Mouse (Mus musculus) liver, embryonic 15.5 days (tissue): Measurements from ENCODE around the gene Mthfd2. TPM values are rescaled to one million over a fixed set of nuclear protein-coding genes. Genes with fewer than 3 reads are reported as not detected.

Source experiments
- ATAC-seq: fragments of 200-750 bp; cut with Nextera tagmentation; 2 replicates; pipeline ENCODE4 v1.8.0; 2017; ENCODE audit warnings: moderate number of reproducible peaks, mild to moderate bottlenecking, moderate library complexity; ENCODE audit not compliant: insufficient read depth
- H3K27ac ChIP-seq: fragments of 300-500 bp; sonication (generic); replicated peaks from 2 replicates; pipeline ENCODE4 v1.5.1; 2015; ENCODE audit warnings: mild to moderate bottlenecking, inconsistent platforms
- H3K27me3 ChIP-seq: fragments of 300-500 bp; sonication (generic); 2 replicates; pipeline ENCODE4 v1.6.1; 2015; ENCODE audit warnings: mild to moderate bottlenecking, inconsistent platforms
- H3K36me3 ChIP-seq: fragments of 300-500 bp; sonication (generic); replicated peaks from 2 replicates; pipeline ENCODE4 v1.6.1; 2015; ENCODE audit warnings: moderate library complexity, mild to moderate bottlenecking, inconsistent platforms
- H3K4me1 ChIP-seq: fragments of 300-500 bp; sonication (generic); replicated peaks from 2 replicates; pipeline ENCODE4 v1.6.1; 2015; ENCODE audit warnings: inconsistent platforms
- H3K4me2 ChIP-seq: fragments of 300-500 bp; sonication (generic); 2 replicates; pipeline ENCODE4 v1.6.1; 2015; ENCODE audit warnings: moderate library complexity, mild to moderate bottlenecking, inconsistent platforms
- H3K4me3 ChIP-seq: fragments of 300-500 bp; sonication (generic); replicated peaks from 2 replicates; pipeline ENCODE4 v1.5.1; 2015; ENCODE audit warnings: mild to moderate bottlenecking, inconsistent platforms
- H3K9ac ChIP-seq: fragments of 300-500 bp; sonication (generic); 2 replicates; pipeline ENCODE4 v1.6.1; 2015; ENCODE audit warnings: moderate library complexity, mild to moderate bottlenecking, inconsistent platforms
- H3K9me3 ChIP-seq: fragments of 300-500 bp; sonication (generic); replicated peaks from 2 replicates; pipeline ENCODE4 v1.6.1; 2016; ENCODE audit warnings: inconsistent platforms
- WGBS: fragments of 180-500 bp; shearing (Covaris S2); methylation state at CpG from one replicate; pipeline ENCODE4 v1.1.7; 2015; ENCODE audit warnings: mixed read lengths; ENCODE audit not compliant: insufficient replicate concordance; 5-methylcytosine and 5-hydroxymethylcytosine counted together
- polyA plus RNA-seq: library from polyadenylated mRNA; unstranded; fragments of >200 nt; fragmentation: Nextera tagmentation; extraction: Ambion mirVana; gene quantifications from 2 replicates; pipeline ENCODE4 v1.2.1, GENCODE M21; 2015

Mthfd2 gene
- 61.6 and 67.8 TPM in 2 replicates for polyA plus RNA-seq

- Histone ChIP-seq H3K27me3 (no peaks in the 10 kb centered on the region), H3K4me2 (peak within 1 kb of the TSS; percentile 75), H3K4me1 (peaks cover 38% of the 10 kb centered on the region), H3K36me3 (peaks cover 33% of the 10 kb centered on the region), H3K9ac (peak within 1 kb of the TSS; percentile 95), H3K27ac (peak within 1 kb of the TSS; percentile 99), H3K9me3 (no peaks in the 10 kb centered on the region), H3K4me3 (peak within 1 kb of the TSS; percentile 91)
- ATAC-seq: peak; percentile 98
- under 1% methylated on average over 65 of the region's 65 CpGs for WGBS
Measured at GRCm38 (mm10) chr6:83325525-83326393, at the start of gene Mthfd2, which contains the start of gene Mob1a. TSS of gene Mthfd2 (minus strand) at chr6:83325908. TSS of gene Mob1a (plus strand) at chr6:83326016.

GRCm38 (mm10) chr6:83373704-83374300 is 48.1 kb upstream of the Mthfd2 start:
- ATAC-seq: no peak
- WGBS: 73% methylated on average over 9 of the region's 9 CpGs
- H3K27me3 ChIP-seq: no peaks in the 10 kb centered on the region
- no peak overlapping the region for H3K27ac ChIP-seq
- H3K4me1 ChIP-seq: no peaks in the 10 kb centered on the region
- no peak overlapping the region for H3K4me3 ChIP-seq
- H3K9me3 ChIP-seq: no peaks in the 10 kb centered on the region
- no peak overlapping the region for H3K9ac ChIP-seq
- H3K4me2 ChIP-seq: no peak overlapping the region
- H3K36me3 ChIP-seq: peaks cover 100% of the 10 kb centered on the region

- ATAC-seq: no peak
- no peak overlapping the region for H3K9ac ChIP-seq
- H3K27me3 ChIP-seq: no peaks in the 10 kb centered on the region
- no peak overlapping the region for H3K4me2 ChIP-seq
- H3K36me3 ChIP-seq: peaks cover 98% of the 10 kb centered on the region
- H3K4me3 ChIP-seq: no peak overlapping the region
- H3K4me1 ChIP-seq: no peaks in the 10 kb centered on the region
- H3K9me3 ChIP-seq: no peaks in the 10 kb centered on the region
- WGBS: 68% methylated on average over 3 of the region's 3 CpGs
- no peak overlapping the region for H3K27ac ChIP-seq
Measured at GRCm38 (mm10) chr6:83371350-83371749, 45.6 kb upstream of the Mthfd2 start.

- 86% methylated on average over 21 of the region's 21 CpGs for WGBS
- ATAC-seq: no peak
- Histone ChIP-seq H3K9ac (no peak overlapping the region), H3K4me2 (no peak overlapping the region), H3K27ac (no peak overlapping the region), H3K27me3 (no peaks in the 10 kb centered on the region), H3K9me3 (no peaks in the 10 kb centered on the region), H3K4me1 (no peaks in the 10 kb centered on the region), H3K4me3 (no peak overlapping the region), H3K36me3 (peaks cover 92% of the 10 kb centered on the region)
Measured at GRCm38 (mm10) chr6:83370316-83370965, 44.7 kb upstream of the Mthfd2 start.

- H3K4me2 ChIP-seq: no peak overlapping the region
- no peaks in the 10 kb centered on the region for H3K27me3 ChIP-seq
- no peak for ATAC-seq
- H3K9me3 ChIP-seq: no peaks in the 10 kb centered on the region
- H3K36me3 ChIP-seq: peaks cover 52% of the 10 kb centered on the region
- peaks cover 13% of the 10 kb centered on the region for H3K4me1 ChIP-seq
- 83% methylated on average over 12 of the region's 12 CpGs for WGBS
- H3K4me3 ChIP-seq: no peak overlapping the region
- H3K27ac ChIP-seq: no peak overlapping the region
- no peak overlapping the region for H3K9ac ChIP-seq
Measured at GRCm38 (mm10) chr6:83363075-83363474, 37.4 kb upstream of the Mthfd2 start.

- Histone ChIP-seq H3K4me1 (peaks cover 21% of the 10 kb centered on the region), H3K27me3 (no peaks in the 10 kb centered on the region), H3K4me3 (no peak overlapping the region), H3K9me3 (no peaks in the 10 kb centered on the region), H3K4me2 (no peak overlapping the region), H3K36me3 (peaks cover 54% of the 10 kb centered on the region), H3K9ac (no peak overlapping the region), H3K27ac (no peak overlapping the region)
- 40% methylated on average over 11 of the region's 11 CpGs for WGBS
- ATAC-seq: peak; percentile 49; the same call in 1 of the 2 replicates
Measured at GRCm38 (mm10) chr6:83361523-83362248, 36.0 kb upstream of the Mthfd2 start.

GRCm38 (mm10) chr6:83357436-83357835 is 31.7 kb upstream of the Mthfd2 start:
- Histone ChIP-seq H3K4me3 (no peak overlapping the region), H3K4me2 (no peak overlapping the region), H3K9ac (no peak overlapping the region), H3K27ac (no peak overlapping the region; the same call in 1 of the 2 replicates), H3K9me3 (no peaks in the 10 kb centered on the region), H3K27me3 (no peaks in the 10 kb centered on the region), H3K4me1 (peaks cover 61% of the 10 kb centered on the region), H3K36me3 (peaks cover 79% of the 10 kb centered on the region)
- WGBS: 86% methylated on average over 10 of the region's 10 CpGs
- ATAC-seq: no peak

GRCm38 (mm10) chr6:83356569-83357138 is 30.9 kb upstream of the Mthfd2 start:
- peak; percentile 2; the same call in 1 of the 2 replicates for ATAC-seq
- Histone ChIP-seq H3K27me3 (no peaks in the 10 kb centered on the region), H3K4me2 (0 out of 2 replicates have a peak overlapping the region, but pooled peaks have one; percentile 16), H3K9ac (no peak overlapping the region), H3K27ac (peak overlapping the region; percentile 98; the same call in 1 of the 2 replicates), H3K9me3 (no peaks in the 10 kb centered on the region), H3K4me1 (peaks cover 63% of the 10 kb centered on the region), H3K36me3 (peaks cover 76% of the 10 kb centered on the region), H3K4me3 (no peak overlapping the region)
- 25% methylated on average over 7 of the region's 7 CpGs for WGBS

- no peak overlapping the region for H3K9ac ChIP-seq
- 70% methylated on average over 9 of the region's 9 CpGs for WGBS
- no peaks in the 10 kb centered on the region for H3K9me3 ChIP-seq
- no peak for ATAC-seq
- peaks cover 69% of the 10 kb centered on the region for H3K4me1 ChIP-seq
- no peaks in the 10 kb centered on the region for H3K27me3 ChIP-seq
- H3K4me2 ChIP-seq: no peak overlapping the region
- no peak overlapping the region for H3K4me3 ChIP-seq
- H3K27ac ChIP-seq: peak overlapping the region; percentile 98
- peaks cover 71% of the 10 kb centered on the region for H3K36me3 ChIP-seq
Measured at GRCm38 (mm10) chr6:83354856-83355781, 29.4 kb upstream of the Mthfd2 start.
